Comparison of ENCODE assay signal across 16 mouse cellular contexts in the genomic region with DNA sequence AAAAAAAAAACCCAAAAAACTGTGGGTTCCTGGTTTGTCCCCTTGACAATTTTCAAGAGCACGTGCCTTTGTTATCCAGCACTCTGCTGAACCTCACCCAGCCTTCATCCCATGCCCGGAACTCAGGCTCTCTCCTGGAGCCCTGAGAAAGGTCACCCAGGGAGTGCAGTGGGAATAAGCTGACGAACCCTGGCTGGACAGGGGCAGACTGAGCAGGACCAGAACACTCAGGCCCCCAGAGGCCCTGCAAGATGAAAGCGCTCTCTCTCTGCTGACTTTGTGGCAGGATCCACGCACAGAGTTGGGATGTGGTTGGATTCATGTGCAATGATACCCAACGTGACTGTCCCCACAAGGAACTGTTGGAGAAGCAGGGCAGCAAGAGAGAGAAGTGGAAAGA.
"Had no signal": no experiment of that assay in that cellular context is flagged by ENCODE, and none has a peak within 500 bp of the region (broad histone marks: within the 10 kb centered on the region; RNA-seq: fewer than 3 reads in every experiment).

No protein-coding gene starts in this region.

- DNase-seq: retina, postnatal 1 day; right cerebral cortex, adult 18-20 months; right cerebral cortex, postnatal 14 days; right cerebral cortex, postnatal 25 days; right cerebral cortex, postnatal 4 days; spleen, adult 18-20 months; thymus, adult 18-20 months; thymus, adult 2 months; thymus, postnatal 14 days; thymus, postnatal 25 days; thymus, postnatal 36 days; thymus, postnatal 4 days had no signal

- H3K27ac ChIP-seq: neural tube, embryonic 13.5 days; neural tube, embryonic 15.5 days; stomach, embryonic 15.5 days; stomach, postnatal 0 days had no signal

- H3K9me3 ChIP-seq: neural tube, embryonic 13.5 days; neural tube, embryonic 15.5 days; stomach, embryonic 15.5 days had no signal

- H3K4me1 ChIP-seq: neural tube, embryonic 13.5 days; neural tube, embryonic 15.5 days had no signal

- H3K36me3 ChIP-seq: neural tube, embryonic 13.5 days; neural tube, embryonic 15.5 days; stomach, embryonic 15.5 days had no signal

- H3K27me3 ChIP-seq: neural tube, embryonic 13.5 days; neural tube, embryonic 15.5 days; stomach, embryonic 15.5 days had no signal

- H3K9ac ChIP-seq: neural tube, embryonic 13.5 days; neural tube, embryonic 15.5 days; stomach, embryonic 15.5 days had no signal

- H3K4me3 ChIP-seq: neural tube, embryonic 13.5 days; neural tube, embryonic 15.5 days; stomach, embryonic 15.5 days had no signal

- H3K4me2 ChIP-seq: neural tube, embryonic 13.5 days; neural tube, embryonic 15.5 days; stomach, embryonic 15.5 days had no signal
